Mouse (Mus musculus) hindbrain, embryonic 14.5 days (tissue): Measurements from ENCODE around the gene Gm45808. TPM values are rescaled to one million over a fixed set of nuclear protein-coding genes. Genes with fewer than 3 reads are reported as not detected.
A peak's percentile ranks its signal among the peaks of the same experiment; 100 is the strongest.
"Not testable (repeated sequence)": the region's sequence is repeated elsewhere in the genome, so short reads cannot be mapped to it uniquely, and the experiment has no call there.

Experiments
- ATAC-seq: fragments of 200-750 bp; cut with Nextera tagmentation; 2 replicates; pipeline ENCODE4 v1.8.0; 2017; ENCODE audit warnings: moderate number of reproducible peaks, mild to moderate bottlenecking, moderate TSS enrichment, moderate library complexity; ENCODE audit not compliant: low FRiP score
- DNase-seq: peaks from one replicate; pipeline ENCODE4 v3.0.0-alpha.2; 2015; ENCODE audit warnings: low spot score
- H3K27ac ChIP-seq: fragments of 300-500 bp; sonication (generic); 2 replicates; pipeline ENCODE4 v1.5.1; 2014; ENCODE audit warnings: mild to moderate bottlenecking, moderate library complexity
- H3K27me3 ChIP-seq: fragments of 300-500 bp; sonication (generic); 2 replicates; pipeline ENCODE4 v1.6.1; 2014; ENCODE audit warnings: mild to moderate bottlenecking, low read length, mixed read lengths; ENCODE audit not compliant: control insufficient read depth, insufficient read depth
- H3K36me3 ChIP-seq: fragments of 300-500 bp; sonication (generic); replicated peaks from 2 replicates; pipeline ENCODE4 v1.6.1; 2014; ENCODE audit not compliant: control insufficient read depth, insufficient read depth
- H3K4me1 ChIP-seq: fragments of 300-500 bp; sonication (generic); replicated peaks from 2 replicates; pipeline ENCODE4 v1.6.1; 2014; ENCODE audit warnings: antibody characterized with exemption, low read length, mixed read lengths; ENCODE audit not compliant: control insufficient read depth, insufficient read depth
- H3K4me2 ChIP-seq: fragments of 300-500 bp; sonication (generic); replicated peaks from 2 replicates; pipeline ENCODE4 v1.6.1; 2014; ENCODE audit warnings: mild to moderate bottlenecking, moderate library complexity
- H3K4me3 ChIP-seq: fragments of 300-500 bp; sonication (generic); replicated peaks from 2 replicates; pipeline ENCODE4 v1.5.1; 2014; ENCODE audit warnings: mild to moderate bottlenecking, low read length
- H3K9ac ChIP-seq: fragments of 300-500 bp; sonication (generic); 2 replicates; pipeline ENCODE4 v1.6.1; 2014
- H3K9me3 ChIP-seq: fragments of 300-500 bp; sonication (generic); 2 replicates; pipeline ENCODE4 v1.6.1; 2016; ENCODE audit warnings: low read length; ENCODE audit not compliant: control insufficient read depth
- WGBS: fragments of 180-500 bp; shearing (Covaris S2); extraction: QIAGEN DNeasy Blood & Tissue Kit; methylation state at CpG from one replicate; pipeline ENCODE4 v1.1.7; 2014; 5-methylcytosine and 5-hydroxymethylcytosine counted together
- polyA plus RNA-seq: library from polyadenylated mRNA; unstranded; fragments of >200 nt; fragmentation: Nextera tagmentation; extraction: Ambion mirVana; gene quantifications from 2 replicates; pipeline ENCODE4 v1.2.1, GENCODE M21; 2014

The Gm45808 gene
- polyA plus RNA-seq, 1 experiment from 2014 or later, result not detected

- no peak overlapping the region for H3K27ac ChIP-seq
- peaks cover 21% of the 10 kb centered on the region for H3K4me1 ChIP-seq
- no peak overlapping the region for H3K4me3 ChIP-seq
- peak overlapping the region; percentile 12 for H3K4me2 ChIP-seq
- ATAC-seq (no peak), DNase-seq (no peak)
- WGBS, result 89% methylated on average over 13 of the region's 13 CpGs
- H3K27me3 ChIP-seq, result no peaks in the 10 kb centered on the region
- no peaks in the 10 kb centered on the region for H3K9me3 ChIP-seq
- H3K9ac ChIP-seq, result no peak overlapping the region
- 0 out of 2 replicates have a peak, but pooled peaks cover 5% of the 10 kb centered on the region for H3K36me3 ChIP-seq
Observed at GRCm38 (mm10) chr7:45523678-45524170, 37.1 kb upstream of the Gm45808 start.

- H3K4me3 ChIP-seq, result no peak overlapping the region
- H3K4me2 ChIP-seq, result peak overlapping the region; percentile 12
- no peak for ATAC-seq
- H3K36me3 ChIP-seq, result 0 out of 2 replicates have a peak, but pooled peaks cover 5% of the 10 kb centered on the region
- H3K27me3 ChIP-seq, result no peaks in the 10 kb centered on the region
- DNase-seq, result no peak
- WGBS, result 72% methylated on average over 18 of the region's 18 CpGs
- no peaks in the 10 kb centered on the region for H3K9me3 ChIP-seq
- no peak overlapping the region for H3K9ac ChIP-seq
- no peak overlapping the region for H3K27ac ChIP-seq
- peaks cover 21% of the 10 kb centered on the region for H3K4me1 ChIP-seq
Observed at GRCm38 (mm10) chr7:45522957-45523676, 36.5 kb upstream of the Gm45808 start.

GRCm38 (mm10) chr7:45522194-45522752 is 35.7 kb upstream of the Gm45808 start:
- H3K4me1 ChIP-seq, result peaks cover 21% of the 10 kb centered on the region
- H3K36me3 ChIP-seq, result 0 out of 2 replicates have a peak, but pooled peaks cover 5% of the 10 kb centered on the region
- DNase-seq (no peak), ATAC-seq (no peak)
- H3K9ac ChIP-seq, result peak overlapping the region; percentile 64
- H3K27me3 ChIP-seq, result no peaks in the 10 kb centered on the region
- peak overlapping the region; percentile 42 for H3K4me3 ChIP-seq
- WGBS, result 57% methylated on average over 16 of the region's 16 CpGs
- no peaks in the 10 kb centered on the region for H3K9me3 ChIP-seq
- H3K4me2 ChIP-seq, result peak overlapping the region; percentile 55
- no peak overlapping the region; the same call in 1 of the 2 replicates for H3K27ac ChIP-seq

GRCm38 (mm10) chr7:45521728-45522184 is 35.1 kb upstream of the Gm45808 start:
- peak overlapping the region; percentile 42 for H3K4me3 ChIP-seq
- peak overlapping the region; percentile 55 for H3K4me2 ChIP-seq
- H3K4me1 ChIP-seq, result peaks cover 21% of the 10 kb centered on the region
- WGBS, result under 1% methylated on average over 28 of the region's 28 CpGs
- H3K27me3 ChIP-seq, result no peaks in the 10 kb centered on the region
- ATAC-seq (peak; percentile 73), DNase-seq (peak; percentile 90)
- H3K9me3 ChIP-seq, result no peaks in the 10 kb centered on the region
- H3K9ac ChIP-seq, result peak overlapping the region; percentile 64
- peak overlapping the region; percentile 86 for H3K27ac ChIP-seq
- 0 out of 2 replicates have a peak, but pooled peaks cover 5% of the 10 kb centered on the region for H3K36me3 ChIP-seq

- Histone ChIP-seq H3K9ac (no peak overlapping the region), H3K27me3 (no peaks in the 10 kb centered on the region), H3K4me1 (peaks cover 20% of the 10 kb centered on the region), H3K4me3 (no peak overlapping the region), H3K4me2 (no peak overlapping the region), H3K27ac (no peak overlapping the region), H3K36me3 (0 out of 2 replicates have a peak, but pooled peaks cover 5% of the 10 kb centered on the region), H3K9me3 (no peaks in the 10 kb centered on the region)
- WGBS, result 95% methylated on average over 7 of the region's 7 CpGs
- DNase-seq (no peak), ATAC-seq (no peak)
Observed at GRCm38 (mm10) chr7:45520605-45521004, 34.0 kb upstream of the Gm45808 start.

GRCm38 (mm10) chr7:45519345-45520120 is 32.9 kb upstream of the Gm45808 start:
- no peaks in the 10 kb centered on the region for H3K27me3 ChIP-seq
- H3K4me1 ChIP-seq, result peaks cover 11% of the 10 kb centered on the region; the same call in 1 of the 2 replicates
- H3K9ac ChIP-seq, result no peak overlapping the region
- H3K9me3 ChIP-seq, result no peaks in the 10 kb centered on the region
- H3K4me3 ChIP-seq, result no peak overlapping the region
- no peak overlapping the region for H3K4me2 ChIP-seq
- DNase-seq (no peak), ATAC-seq (no peak)
- 0 out of 2 replicates have a peak, but pooled peaks cover 5% of the 10 kb centered on the region for H3K36me3 ChIP-seq
- H3K27ac ChIP-seq, result no peak overlapping the region
- WGBS, result 83% methylated on average over 8 of the region's 8 CpGs

- 89% methylated on average over 16 of the region's 16 CpGs for WGBS
- Histone ChIP-seq H3K4me3 (no peak overlapping the region), H3K9me3 (no peaks in the 10 kb centered on the region), H3K9ac (no peak overlapping the region), H3K4me1 (peaks cover 7% of the 10 kb centered on the region; the same call in 1 of the 2 replicates), H3K36me3 (0 out of 2 replicates have a peak, but pooled peaks cover 4% of the 10 kb centered on the region), H3K27ac (no peak overlapping the region), H3K27me3 (no peaks in the 10 kb centered on the region), H3K4me2 (no peak overlapping the region)
- ATAC-seq (no peak), DNase-seq (no peak)
Observed at GRCm38 (mm10) chr7:45518618-45519017, 32.0 kb upstream of the Gm45808 start.

- not testable (repeated sequence) for DNase-seq, H3K4me1 ChIP-seq
- WGBS, result 74% methylated on average over 5 of the region's 5 CpGs
Observed at GRCm38 (mm10) chr7:45516846-45517245, 30.2 kb upstream of the Gm45808 start.

GRCm38 (mm10) chr7:45515436-45515835 is 28.8 kb upstream of the Gm45808 start:
- Histone ChIP-seq H3K4me1 (no peaks in the 10 kb centered on the region), H3K9ac (no peak overlapping the region), H3K9me3 (no peaks in the 10 kb centered on the region), H3K36me3 (no peaks in the 10 kb centered on the region), H3K4me2 (no peak overlapping the region), H3K27ac (no peak overlapping the region), H3K27me3 (no peaks in the 10 kb centered on the region), H3K4me3 (no peak overlapping the region)
- WGBS, result 33% methylated on average over 16 of the region's 16 CpGs
- ATAC-seq (no peak), DNase-seq (no peak)

More at GRCm38 (mm10) chr7:45516846-45517245, 30.2 kb upstream of the Gm45808 start:
- ATAC-seq, H3K27ac ChIP-seq, H3K9me3 ChIP-seq, H3K4me3 ChIP-seq, H3K4me2 ChIP-seq, H3K9ac ChIP-seq, H3K36me3 ChIP-seq, H3K27me3 ChIP-seq: not testable (repeated sequence)
